Mouse (Mus musculus): Measurements from ENCODE around the gene Dock9.

DNA sequence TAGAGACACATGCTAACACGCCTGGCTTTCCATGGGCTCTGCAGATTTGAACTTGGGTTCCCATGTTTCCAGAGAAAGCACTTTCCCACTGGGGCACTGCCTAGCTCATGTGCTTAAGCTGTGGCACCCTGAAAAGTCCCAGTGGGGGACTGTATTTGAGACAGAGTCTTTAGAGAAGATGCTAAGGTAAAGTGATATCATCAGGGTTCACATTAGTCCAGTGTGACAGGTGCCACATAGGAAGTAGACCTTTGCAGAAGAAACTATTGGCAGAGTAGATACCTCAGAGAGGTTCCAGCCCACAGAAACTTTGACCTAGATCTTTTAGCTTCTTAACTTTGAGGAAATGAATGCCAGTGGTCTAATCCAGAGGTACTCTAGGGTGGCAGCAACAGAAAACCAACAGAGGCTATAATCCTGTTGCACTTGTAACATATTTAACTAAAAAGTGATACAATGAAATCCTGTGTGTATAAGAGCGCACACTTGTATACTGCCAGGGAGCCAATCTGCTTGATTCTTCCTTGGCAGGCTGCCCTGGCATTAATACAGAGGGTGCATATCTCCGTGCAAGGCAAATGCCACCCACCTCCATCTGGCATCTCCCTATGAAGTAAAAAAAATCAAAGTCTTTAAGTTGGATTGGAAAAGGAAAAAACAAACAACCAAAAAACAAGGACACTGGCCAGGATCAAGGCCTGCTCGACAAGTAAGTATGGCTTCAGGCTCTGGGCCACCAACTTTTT lies 179.8 kb downstream of the Dock9 start:
- TF ChIP-seq CTCF (IDR thresholded peaks at IDR 0.05; ENCODE audit: low read depth, low read length) (no peak), POLR2A (IDR thresholded peaks at IDR 0.05; ENCODE audit: borderline replicate concordance, low read depth, low read length) (no peak)
